ENCODE assay signal across 9 mouse cellular contexts in the genomic region with DNA sequence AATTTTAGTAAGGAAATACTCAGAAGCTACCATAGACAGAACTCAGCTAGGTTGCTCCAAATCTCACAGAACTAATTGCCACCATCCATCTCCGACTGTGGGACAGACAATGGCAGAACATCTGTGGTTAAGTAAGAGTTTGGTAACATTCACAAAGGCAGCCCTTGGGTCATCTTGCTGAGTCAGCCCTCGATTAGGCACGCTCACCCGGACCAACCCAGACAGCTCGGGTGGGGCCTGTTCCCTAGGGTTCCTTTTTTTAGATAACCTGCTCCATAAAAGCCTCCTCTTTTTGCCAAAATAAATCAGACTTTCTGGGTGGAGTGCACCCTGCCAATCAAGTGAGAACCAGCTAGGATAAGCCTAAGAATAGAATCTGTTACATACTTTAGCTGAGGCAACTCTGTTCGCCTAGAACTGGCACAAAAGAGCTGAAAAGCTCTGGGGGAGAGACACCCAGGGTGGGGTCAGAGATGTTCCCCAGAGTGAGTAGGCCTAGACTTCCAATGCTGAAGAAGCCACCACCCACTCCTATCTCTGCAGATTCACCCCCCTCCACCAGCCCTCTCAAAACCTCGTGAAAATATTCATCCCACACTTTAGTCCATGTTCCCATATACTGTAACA. TPM values are rescaled to one million over a fixed set of nuclear protein-coding genes. Genes with fewer than 3 reads are reported as not detected.
DNase-seq lines count a peak whose midpoint lies in the region; ATAC-seq and TF ChIP-seq lines count a peak whose summit lies in the region.
"Had no signal": no experiment of that assay in that cellular context is flagged by ENCODE, and none has a peak within 500 bp of the region (broad histone marks: within the 10 kb centered on the region; RNA-seq: fewer than 3 reads in every experiment).

No protein-coding gene starts in this region.

- H3K4me1 ChIP-seq in hindbrain, embryonic 10.5 days (replicated peaks) = peaks cover 27% of the 10 kb centered on the region
- peaks cover 2% of the 10 kb centered on the region; the same call in 1 of the 2 replicates for H3K4me1 ChIP-seq in hindbrain, embryonic 14.5 days (replicated peaks; ENCODE audit: control insufficient read depth, insufficient read depth, low read length)
- H3K4me1 ChIP-seq in liver, embryonic 14.5 days (replicated peaks; ENCODE audit: control insufficient read depth in 2 of 2, insufficient read depth in 2 of 2, low read length in 1 of 2) = peaks cover 4 to 30% of the 10 kb centered on the region in 2 experiments; a peak in 2 of 4 replicates

- DNase-seq in hindbrain, embryonic 10.5 days (ENCODE audit: low spot score) = peak; percentile 22
- DNase-seq in hindbrain, embryonic 14.5 days (ENCODE audit: low spot score) = no peak
- peak; percentile 82 for DNase-seq in Muller cell, postnatal 12 days (ENCODE audit: inconsistent ontology term)
- DNase-seq in gastrocnemius, postnatal 14 days = peak; percentile 42
- peak in 1 of 3 experiments; percentile 19 for DNase-seq in liver, embryonic 14.5 days (ENCODE audit: low read depth in 3 of 3, low spot score in 3 of 3)
- DNase-seq in cerebellum, postnatal 4 days (ENCODE audit: low spot score in 2 of 2) = no peak
- no peak for DNase-seq in spleen, adult 12 weeks (ENCODE audit: low spot score)
- no peak for DNase-seq in kidney, adult 11 months

- no peaks in the 10 kb centered on the region for H3K27me3 ChIP-seq in hindbrain, embryonic 10.5 days (ENCODE audit: insufficient read depth, poor library complexity, severe bottlenecking)
- no peaks in the 10 kb centered on the region for H3K27me3 ChIP-seq in hindbrain, embryonic 14.5 days (ENCODE audit: control insufficient read depth, insufficient read depth, low read length)
- no peaks in the 10 kb centered on the region for H3K27me3 ChIP-seq in liver, embryonic 14.5 days (ENCODE audit: control insufficient read depth, insufficient read depth, low read length)

- WGBS in hindbrain, embryonic 10.5 days = 45% methylated on average over 7 of the region's 7 CpGs
- 41% methylated on average over 7 of the region's 7 CpGs for WGBS in hindbrain, embryonic 14.5 days
- 14% methylated on average over 7 of the region's 7 CpGs for WGBS in liver, embryonic 14.5 days (ENCODE audit: insufficient replicate concordance)

- H3K27ac ChIP-seq in hindbrain, embryonic 10.5 days = 0 out of 2 replicates have a peak overlapping the region, but pooled peaks have one; percentile 14
- no peak overlapping the region for H3K27ac ChIP-seq in hindbrain, embryonic 14.5 days
- H3K27ac ChIP-seq in liver, embryonic 14.5 days = no peak overlapping the region

- H3K4me2 ChIP-seq in hindbrain, embryonic 14.5 days (replicated peaks) = no peak overlapping the region
- H3K4me2 ChIP-seq in liver, embryonic 14.5 days (ENCODE audit: low read depth) = no peak overlapping the region

- H3K9me3 ChIP-seq in hindbrain, embryonic 10.5 days = no peaks in the 10 kb centered on the region
- H3K9me3 ChIP-seq in hindbrain, embryonic 14.5 days (ENCODE audit: control insufficient read depth, low read length) = no peaks in the 10 kb centered on the region
- no peaks in the 10 kb centered on the region for H3K9me3 ChIP-seq in liver, embryonic 14.5 days (ENCODE audit: control insufficient read depth, low read length)

- ATAC-seq in hindbrain, embryonic 14.5 days (ENCODE audit: low FRiP score) = no peak
- peak; percentile 41; the same call in 1 of the 2 replicates for ATAC-seq in liver, embryonic 14.5 days (ENCODE audit: insufficient read depth)

- no peak overlapping the region for H3K9ac ChIP-seq in hindbrain, embryonic 14.5 days
- H3K9ac ChIP-seq in liver, embryonic 14.5 days (replicated peaks) = no peak overlapping the region

- no peak for TF ChIP-seq CTCF in liver, embryonic 14.5 days (IDR thresholded peaks at IDR 0.05; ENCODE audit: low read depth)

- intact Hi-C loops in gastrocnemius, postnatal 14 days (cut with DNase I; ENCODE audit: low total_unique reads) = no loop called here

- no peak for TF ChIP-seq EP300 in liver, embryonic 14.5 days (IDR thresholded peaks at IDR 0.05; ENCODE audit: low read depth)

- no peaks in the 10 kb centered on the region for H3K36me3 ChIP-seq in hindbrain, embryonic 10.5 days
- no peaks in the 10 kb centered on the region for H3K36me3 ChIP-seq in hindbrain, embryonic 14.5 days (replicated peaks; ENCODE audit: control insufficient read depth, insufficient read depth)
- H3K36me3 ChIP-seq in liver, embryonic 14.5 days (replicated peaks; ENCODE audit: control insufficient read depth, insufficient read depth, low read depth) = no peaks in the 10 kb centered on the region

- H3K4me3 ChIP-seq in hindbrain, embryonic 10.5 days = no peak overlapping the region
- H3K4me3 ChIP-seq in hindbrain, embryonic 14.5 days (replicated peaks; ENCODE audit: low read length) = no peak overlapping the region
- no peak overlapping the region for H3K4me3 ChIP-seq in liver, embryonic 14.5 days (ENCODE audit: insufficient read depth in 1 of 2, low read depth in 2 of 2, low read length in 2 of 2)

RNA-seq across cellular contexts. Expression of a gene that starts 54.2 kb away (rescaled TPM):
- 9.4 and 11.2 TPM in 2 replicates for polyA plus RNA-seq in hindbrain, embryonic 10.5 days (2016; fragmentation: Nextera tagmentation; extraction: Ambion mirVana)
- 11.3 and 11.4 TPM in 2 replicates for polyA plus RNA-seq in hindbrain, embryonic 14.5 days (2014; fragmentation: Nextera tagmentation; extraction: Ambion mirVana)
- total RNA-seq in gastrocnemius, postnatal 14 days (2021) = 10 to 100 TPM; 30.8 to 35.4 TPM
- 3.3 and 4.2 TPM in 2 replicates for polyA plus RNA-seq in liver, embryonic 14.5 days (2012; rRNA removed)
- 5.5 and 5.6 TPM in 2 replicates for polyA plus RNA-seq in liver, embryonic 14.5 days (2014; fragmentation: Nextera tagmentation; extraction: Ambion mirVana)
- total RNA-seq: MEL had no signal

Comparison
In these comparisons a context has a peak if more than half of its experiments do, and no peak if none do; other contexts are left out.
1. DNase-seq: peak in hindbrain, embryonic 10.5 days (single experiment), Muller cell, postnatal 12 days (single experiment) and gastrocnemius, postnatal 14 days (single experiment); none in hindbrain, embryonic 14.5 days (single experiment), cerebellum, postnatal 4 days (0 of 2), spleen, adult 12 weeks (single experiment) and kidney, adult 11 months (single experiment).